Mouse (Mus musculus) urinary bladder, postnatal 36 days (tissue): Measurements from ENCODE around the gene Runx1.

Experiments used
- DNase-seq, 2 experiments: peaks; one replicate each; pipeline ENCODE4 v3.0.0; 2022; ENCODE audit warnings: low spot score in 2 of 2, mixed read lengths in 1 of 2

Runx1 gene

GRCm38 (mm10) chr16:92826683-92827082 is 734 bp upstream of the Runx1 start:
- no peak for DNase-seq

- no peak for DNase-seq
Measured at GRCm38 (mm10) chr16:92825204-92825843, 625 bp downstream of the Runx1 start.

GRCm38 (mm10) chr16:92824723-92825203 is 1.2 kb downstream of the Runx1 start:
- no peak for DNase-seq

GRCm38 (mm10) chr16:92824003-92824722 is 1.8 kb downstream of the Runx1 start:
- DNase-seq = no peak

GRCm38 (mm10) chr16:92823381-92823862 is 2.5 kb downstream of the Runx1 start:
- DNase-seq = no peak

- DNase-seq = no peak
Measured at GRCm38 (mm10) chr16:92822676-92823075, 3.3 kb downstream of the Runx1 start.

GRCm38 (mm10) chr16:92821938-92822629 is 3.9 kb downstream of the Runx1 start:
- no peak for DNase-seq

GRCm38 (mm10) chr16:92821596-92821937 is 4.4 kb downstream of the Runx1 start:
- DNase-seq = no peak

GRCm38 (mm10) chr16:92820451-92820850 is 5.5 kb downstream of the Runx1 start:
- DNase-seq = no peak

GRCm38 (mm10) chr16:92818480-92819269 is 7.3 kb downstream of the Runx1 start:
- DNase-seq = no peak

GRCm38 (mm10) chr16:92816092-92816491 is 9.9 kb downstream of the Runx1 start:
- DNase-seq = no peak

GRCm38 (mm10) chr16:92815195-92815527 is 10.8 kb downstream of the Runx1 start:
- no peak for DNase-seq

GRCm38 (mm10) chr16:92814366-92815194 is 11.4 kb downstream of the Runx1 start:
- DNase-seq = no peak

- no peak for DNase-seq
Measured at GRCm38 (mm10) chr16:92812405-92812804, 13.5 kb downstream of the Runx1 start.

GRCm38 (mm10) chr16:92810568-92811240 is 15.2 kb downstream of the Runx1 start:
- no peak for DNase-seq

GRCm38 (mm10) chr16:92807772-92808171 is 18.2 kb downstream of the Runx1 start:
- no peak for DNase-seq

- DNase-seq = no peak
Measured at GRCm38 (mm10) chr16:92803076-92803580, 22.8 kb downstream of the Runx1 start.

- DNase-seq = no peak
Measured at GRCm38 (mm10) chr16:92801567-92801966, 24.4 kb downstream of the Runx1 start.

GRCm38 (mm10) chr16:92800845-92801244 is 25.1 kb downstream of the Runx1 start:
- DNase-seq = no peak

GRCm38 (mm10) chr16:92799940-92800339 is 26.0 kb downstream of the Runx1 start:
- DNase-seq = no peak
